Mouse (Mus musculus): ENCODE data around the gene Skint3.
"Not testable (repeated sequence)": the region's sequence is repeated elsewhere in the genome, so short reads cannot be mapped to it uniquely, and the experiment has no call there.

The Skint3 gene

GRCm38 (mm10) chr4:112231945-112232344, at the start of gene Skint3:
Gene Skint3, plus strand, starts transcription at chr4:112232245.
- DNase-seq = no peak

GRCm38 (mm10) chr4:112243416-112243815, 11.4 kb downstream of the Skint3 start:
- no peak for DNase-seq

GRCm38 (mm10) chr4:112243951-112244350, 11.9 kb downstream of the Skint3 start:
- DNase-seq = no peak

- no peak for DNase-seq
These were observed 24.0 kb downstream of the Skint3 start for GRCm38 (mm10) chr4:112256022-112256421.

- DNase-seq = no peak
These were observed 55.3 kb downstream of the Skint3 start for GRCm38 (mm10) chr4:112287178-112287974.

- DNase-seq = no peak
These were observed 56.4 kb downstream of the Skint3 start for GRCm38 (mm10) chr4:112288396-112288795.

- DNase-seq = no peak
These were observed 70.3 kb downstream of the Skint3 start for GRCm38 (mm10) chr4:112302305-112302704.

GRCm38 (mm10) chr4:112302855-112303509, 70.9 kb downstream of the Skint3 start:
- no peak for DNase-seq

GRCm38 (mm10) chr4:112349111-112349510, 117.1 kb downstream of the Skint3 start:
- DNase-seq = not testable (repeated sequence)
